Mouse (Mus musculus) hindbrain, embryonic 14.5 days (tissue): Measurements from ENCODE around the gene Igf2bp2. TPM values are rescaled to one million over a fixed set of nuclear protein-coding genes. Genes with fewer than 3 reads are reported as not detected.

Experiments used
- ATAC-seq: fragments of 200-750 bp; cut with Nextera tagmentation; 2 replicates; pipeline ENCODE4 v1.8.0; 2017; ENCODE audit warnings: moderate number of reproducible peaks, mild to moderate bottlenecking, moderate TSS enrichment, moderate library complexity; ENCODE audit not compliant: low FRiP score
- DNase-seq: peaks from one replicate; pipeline ENCODE4 v3.0.0-alpha.2; 2015; ENCODE audit warnings: low spot score
- H3K27ac ChIP-seq: fragments of 300-500 bp; sonication (generic); 2 replicates; pipeline ENCODE4 v1.5.1; 2014; ENCODE audit warnings: mild to moderate bottlenecking, moderate library complexity
- H3K27me3 ChIP-seq: fragments of 300-500 bp; sonication (generic); 2 replicates; pipeline ENCODE4 v1.6.1; 2014; ENCODE audit warnings: mild to moderate bottlenecking, low read length, mixed read lengths; ENCODE audit not compliant: control insufficient read depth, insufficient read depth
- H3K36me3 ChIP-seq: fragments of 300-500 bp; sonication (generic); replicated peaks from 2 replicates; pipeline ENCODE4 v1.6.1; 2014; ENCODE audit not compliant: control insufficient read depth, insufficient read depth
- H3K4me1 ChIP-seq: fragments of 300-500 bp; sonication (generic); replicated peaks from 2 replicates; pipeline ENCODE4 v1.6.1; 2014; ENCODE audit warnings: antibody characterized with exemption, low read length, mixed read lengths; ENCODE audit not compliant: control insufficient read depth, insufficient read depth
- H3K4me2 ChIP-seq: fragments of 300-500 bp; sonication (generic); replicated peaks from 2 replicates; pipeline ENCODE4 v1.6.1; 2014; ENCODE audit warnings: mild to moderate bottlenecking, moderate library complexity
- H3K4me3 ChIP-seq: fragments of 300-500 bp; sonication (generic); replicated peaks from 2 replicates; pipeline ENCODE4 v1.5.1; 2014; ENCODE audit warnings: mild to moderate bottlenecking, low read length
- H3K9ac ChIP-seq: fragments of 300-500 bp; sonication (generic); 2 replicates; pipeline ENCODE4 v1.6.1; 2014
- H3K9me3 ChIP-seq: fragments of 300-500 bp; sonication (generic); 2 replicates; pipeline ENCODE4 v1.6.1; 2016; ENCODE audit warnings: low read length; ENCODE audit not compliant: control insufficient read depth
- WGBS: fragments of 180-500 bp; shearing (Covaris S2); extraction: QIAGEN DNeasy Blood & Tissue Kit; methylation state at CpG from one replicate; pipeline ENCODE4 v1.1.7; 2014; 5-methylcytosine and 5-hydroxymethylcytosine counted together
- polyA plus RNA-seq: library from polyadenylated mRNA; unstranded; fragments of >200 nt; fragmentation: Nextera tagmentation; extraction: Ambion mirVana; gene quantifications from 2 replicates; pipeline ENCODE4 v1.2.1, GENCODE M21; 2014

The Igf2bp2 gene
- polyA plus RNA-seq, 1 experiment from 2014 or later: 21.6 TPM

DNA sequence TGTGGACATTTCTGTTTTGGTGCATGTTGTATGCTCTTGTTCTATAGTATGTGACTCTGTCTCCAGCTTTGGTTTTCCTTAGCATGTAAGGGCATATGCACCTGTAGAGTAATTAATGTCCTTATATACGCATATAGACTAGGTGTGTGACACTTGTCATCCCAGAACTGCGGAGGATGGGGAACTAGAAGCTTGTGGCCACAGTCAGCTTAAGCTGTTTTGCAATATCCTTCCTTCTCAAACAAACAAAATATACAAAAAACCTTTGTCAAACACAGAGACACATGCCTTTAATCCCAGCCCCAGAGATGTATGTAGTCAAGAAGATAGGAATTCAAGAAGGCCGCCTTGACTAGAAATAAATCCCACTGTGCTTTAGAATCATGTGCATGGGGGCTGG is 117.2 kb downstream of the Igf2bp2 start:
- no peak overlapping the region for H3K4me3 ChIP-seq
- no peak overlapping the region for H3K4me2 ChIP-seq
- WGBS: 96% methylated on average over 3 of the region's 3 CpGs
- peaks cover 71% of the 10 kb centered on the region for H3K36me3 ChIP-seq
- no peaks in the 10 kb centered on the region for H3K9me3 ChIP-seq
- no peak overlapping the region for H3K9ac ChIP-seq
- H3K27me3 ChIP-seq: no peaks in the 10 kb centered on the region
- H3K27ac ChIP-seq: no peak overlapping the region
- H3K4me1 ChIP-seq: no peaks in the 10 kb centered on the region
- no peak for DNase-seq
- ATAC-seq: no peak

DNA sequence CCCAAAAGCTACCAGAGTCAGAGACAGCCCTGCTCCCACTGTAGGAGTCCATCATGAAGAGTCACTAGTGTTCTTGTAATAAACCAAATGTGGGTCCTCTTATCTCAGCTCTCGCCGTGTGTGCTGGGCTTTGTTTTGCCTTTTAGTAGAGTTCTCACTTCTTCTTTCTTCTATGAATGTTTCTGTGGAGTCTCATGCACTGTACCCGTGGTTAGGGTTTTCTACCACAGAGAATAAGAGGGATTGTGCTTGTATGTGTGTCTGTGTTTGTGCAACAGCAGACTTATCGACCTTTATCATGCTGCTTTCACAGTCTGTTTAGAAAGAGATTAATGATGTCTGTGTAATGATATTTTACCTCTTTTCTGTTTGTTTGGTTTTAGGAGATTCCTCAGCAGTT is 119.3 kb downstream of the Igf2bp2 start:
- no peak overlapping the region for H3K9ac ChIP-seq
- H3K4me3 ChIP-seq: no peak overlapping the region
- H3K4me1 ChIP-seq: no peaks in the 10 kb centered on the region
- no peak for ATAC-seq
- no peak for DNase-seq
- no peaks in the 10 kb centered on the region for H3K9me3 ChIP-seq
- peaks cover 86% of the 10 kb centered on the region for H3K36me3 ChIP-seq
- no peak overlapping the region for H3K4me2 ChIP-seq
- no peaks in the 10 kb centered on the region for H3K27me3 ChIP-seq
- H3K27ac ChIP-seq: no peak overlapping the region
- WGBS: 92% methylated on average over 4 of the region's 4 CpGs

DNA sequence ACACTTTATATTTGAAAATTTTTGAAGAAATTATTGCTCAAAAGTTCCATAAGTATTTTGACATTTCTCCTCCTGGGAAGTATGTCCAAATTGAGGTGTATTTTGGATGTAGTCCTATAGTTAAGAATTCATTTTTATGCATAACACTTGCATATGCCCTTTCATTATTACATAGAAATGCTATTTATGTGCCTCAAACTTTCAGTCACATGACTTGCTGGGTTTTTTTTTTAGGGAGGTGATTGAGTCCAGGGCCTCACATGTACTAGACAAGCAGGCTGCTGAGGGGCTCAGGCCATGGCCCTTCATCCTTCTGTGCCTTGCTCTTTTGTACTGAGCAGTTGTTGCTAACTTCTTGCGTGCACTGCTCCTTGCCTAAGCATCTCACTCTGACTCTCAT is 123.1 kb downstream of the Igf2bp2 start:
- peaks cover 77% of the 10 kb centered on the region for H3K36me3 ChIP-seq
- no peak overlapping the region for H3K4me2 ChIP-seq
- WGBS: 88% methylated on average over 1 of the region's 1 CpGs
- H3K27me3 ChIP-seq: no peaks in the 10 kb centered on the region
- H3K9ac ChIP-seq: no peak overlapping the region
- H3K4me3 ChIP-seq: no peak overlapping the region
- no peak overlapping the region for H3K27ac ChIP-seq
- no peak for ATAC-seq
- no peak for DNase-seq
- no peaks in the 10 kb centered on the region for H3K9me3 ChIP-seq
- H3K4me1 ChIP-seq: no peaks in the 10 kb centered on the region

DNA sequence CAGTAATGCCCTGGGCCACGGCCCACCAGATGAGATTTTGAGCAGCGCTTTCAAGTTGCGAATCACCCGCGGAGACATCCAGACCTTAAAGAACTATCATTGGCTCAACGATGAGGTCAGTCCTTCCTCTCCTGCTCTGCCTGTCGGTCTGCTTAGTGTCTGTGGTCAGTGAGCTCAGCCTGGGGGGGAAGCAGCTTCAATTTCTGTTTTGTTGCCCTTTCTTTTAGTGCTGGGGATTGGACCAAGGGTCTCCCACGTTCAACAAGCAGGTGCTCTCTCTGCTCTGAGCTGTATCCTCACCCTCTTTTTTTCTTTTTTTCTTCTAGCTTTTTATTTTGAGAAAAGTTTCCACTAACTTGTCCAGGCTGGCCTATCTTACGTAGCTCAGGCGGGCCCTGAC is 124.5 kb downstream of the Igf2bp2 start:
- Histone ChIP-seq H3K9me3 (no peaks in the 10 kb centered on the region), H3K27ac (no peak overlapping the region), H3K4me1 (no peaks in the 10 kb centered on the region), H3K4me2 (no peak overlapping the region), H3K27me3 (no peaks in the 10 kb centered on the region), H3K9ac (no peak overlapping the region), H3K36me3 (peaks cover 63% of the 10 kb centered on the region), H3K4me3 (no peak overlapping the region)
- DNase-seq (no peak), ATAC-seq (no peak)
- WGBS: 91% methylated on average over 10 of the region's 10 CpGs

DNA sequence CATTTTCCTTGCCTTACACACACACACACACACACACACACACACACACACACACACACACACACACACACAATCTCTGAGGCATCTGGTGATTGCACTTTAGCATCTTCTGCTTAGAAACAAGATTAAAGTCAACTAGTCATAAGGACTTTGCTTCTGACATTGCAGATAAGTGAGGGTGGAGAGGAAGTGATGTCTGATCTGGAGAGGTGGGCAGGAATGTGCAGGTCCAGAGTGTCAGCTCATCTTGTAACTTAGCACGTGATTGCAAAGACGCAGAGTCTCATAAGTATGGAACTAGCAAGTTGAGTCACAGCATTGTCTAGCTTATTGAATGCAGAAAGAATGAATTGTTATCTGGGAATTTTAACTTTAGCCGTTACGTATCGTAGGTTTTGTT is 135.6 kb downstream of the Igf2bp2 start:
- ATAC-seq (no peak), DNase-seq (no peak)
- no peak overlapping the region for H3K4me2 ChIP-seq
- H3K4me3 ChIP-seq: no peak overlapping the region
- peaks cover 91% of the 10 kb centered on the region for H3K36me3 ChIP-seq
- H3K27ac ChIP-seq: no peak overlapping the region
- no peak overlapping the region for H3K9ac ChIP-seq
- no peaks in the 10 kb centered on the region for H3K4me1 ChIP-seq
- WGBS: 98% methylated on average over 5 of the region's 5 CpGs
- H3K9me3 ChIP-seq: no peaks in the 10 kb centered on the region
- H3K27me3 ChIP-seq: no peaks in the 10 kb centered on the region

DNA sequence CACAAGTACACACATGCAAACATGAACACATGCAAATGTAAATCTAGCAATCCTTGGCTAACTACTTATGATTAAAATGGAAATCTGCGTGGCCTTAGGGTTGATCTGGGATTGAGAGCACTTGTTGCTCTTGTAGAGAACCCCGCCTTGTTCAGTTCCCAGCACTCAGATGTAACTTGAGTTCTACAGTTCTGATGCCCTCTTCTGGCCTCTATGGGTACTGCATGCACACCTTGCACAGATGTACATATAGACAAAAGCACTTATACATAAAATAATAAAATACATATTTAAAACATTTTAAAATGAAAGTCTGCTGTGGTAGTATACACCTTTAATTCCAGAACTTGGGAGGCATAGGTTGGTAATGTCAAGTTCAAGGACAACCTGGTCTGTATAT is 141.0 kb downstream of the Igf2bp2 start:
- H3K4me2 ChIP-seq: no peak overlapping the region
- H3K27ac ChIP-seq: no peak overlapping the region
- no peaks in the 10 kb centered on the region for H3K4me1 ChIP-seq
- H3K4me3 ChIP-seq: no peak overlapping the region
- H3K36me3 ChIP-seq: peaks cover 83% of the 10 kb centered on the region
- H3K9ac ChIP-seq: no peak overlapping the region
- no peaks in the 10 kb centered on the region for H3K27me3 ChIP-seq
- 95% methylated on average over 2 of the region's 2 CpGs for WGBS
- DNase-seq (no peak), ATAC-seq (no peak)
- no peaks in the 10 kb centered on the region for H3K9me3 ChIP-seq

DNA sequence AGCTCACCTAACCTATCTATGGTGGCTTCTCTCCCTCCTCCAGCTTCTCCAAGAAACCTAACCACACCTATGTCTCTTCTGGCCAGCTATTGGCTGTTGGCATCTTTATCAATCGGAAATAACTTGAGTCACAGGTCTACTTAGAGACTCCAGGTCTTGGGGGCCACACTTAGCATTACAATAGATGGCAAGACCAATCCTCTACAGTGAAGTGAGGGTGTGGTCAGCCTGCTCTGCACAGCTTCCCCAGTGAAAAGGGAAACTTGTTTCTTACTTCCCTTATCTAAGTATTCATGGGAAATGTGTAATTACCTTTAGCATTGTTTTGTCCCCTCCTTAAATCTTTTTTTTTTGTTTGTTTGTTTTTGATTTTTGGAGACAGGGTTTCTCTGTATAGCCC is 147.5 kb downstream of the Igf2bp2 start:
- Histone ChIP-seq H3K4me1 (no peaks in the 10 kb centered on the region), H3K4me3 (no peak overlapping the region), H3K27ac (no peak overlapping the region), H3K36me3 (peaks cover 54% of the 10 kb centered on the region), H3K9me3 (no peaks in the 10 kb centered on the region), H3K9ac (no peak overlapping the region), H3K27me3 (no peaks in the 10 kb centered on the region), H3K4me2 (no peak overlapping the region)
- ATAC-seq (no peak), DNase-seq (no peak)
- WGBS: 93% methylated on average over 1 of the region's 1 CpGs

DNA sequence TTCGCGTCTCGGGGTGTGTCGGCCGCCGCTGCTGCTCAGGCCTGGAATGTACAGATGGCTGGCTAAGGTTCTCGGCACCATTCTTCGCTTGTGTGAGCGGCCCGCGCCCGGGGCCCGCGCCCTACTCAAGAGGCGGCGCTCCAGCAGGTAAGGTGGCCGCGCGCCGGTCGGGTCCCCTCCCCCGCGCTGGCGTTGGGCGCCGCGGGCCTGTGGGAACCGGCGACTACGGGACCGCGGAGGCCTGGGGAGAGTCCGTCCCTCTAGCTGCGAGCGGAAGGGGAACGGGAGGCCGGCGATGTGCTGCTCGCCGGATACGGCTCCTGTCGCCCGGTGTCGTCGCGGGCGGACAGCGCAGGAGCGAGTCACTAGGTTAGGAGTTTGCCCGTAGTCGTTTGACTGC is 153.5 kb downstream of the Igf2bp2 start:
- Histone ChIP-seq H3K9me3 (no peaks in the 10 kb centered on the region), H3K4me2 (peak overlapping the region; percentile 80), H3K36me3 (no peaks in the 10 kb centered on the region), H3K9ac (peak overlapping the region; percentile 86), H3K27ac (peak overlapping the region; percentile 84), H3K4me3 (peak overlapping the region; percentile 97), H3K4me1 (peaks cover 12% of the 10 kb centered on the region), H3K27me3 (no peaks in the 10 kb centered on the region)
- ATAC-seq (peak; percentile 67), DNase-seq (no peak)
- under 1% methylated on average over 50 of the region's 51 CpGs for WGBS

DNA sequence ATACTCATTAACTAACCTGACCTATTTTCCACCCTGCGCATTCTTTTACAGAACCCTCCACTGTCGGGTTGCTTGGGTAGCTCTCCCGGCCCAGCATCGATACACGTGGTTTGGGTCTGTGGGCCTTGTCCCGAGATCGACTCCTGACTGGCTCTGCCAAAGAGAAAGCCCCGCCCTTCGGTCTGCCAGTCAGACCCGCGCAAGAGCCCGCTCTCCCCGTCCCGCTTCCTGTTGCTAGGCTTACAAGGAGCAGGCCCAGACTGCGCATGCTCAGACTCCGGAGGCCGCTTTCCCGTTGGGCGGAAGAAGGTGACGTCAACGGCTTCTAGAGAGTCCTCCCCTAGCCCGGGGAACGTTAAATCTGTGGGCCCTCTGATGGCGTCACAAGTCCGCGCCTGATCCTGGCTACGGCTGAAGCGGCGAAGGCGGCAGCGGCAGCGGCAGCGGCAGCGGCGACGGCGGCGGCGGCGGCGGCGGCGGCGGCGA is 154.0 kb downstream of the Igf2bp2 start, which contains the start of gene Senp2:
Gene Senp2, plus strand, starts transcription at position 386 of the 486 bp plus-strand sequence.
- Histone ChIP-seq H3K4me3 (peak within 1 kb of the TSS; percentile 97), H3K9ac (peak within 1 kb of the TSS; percentile 86), H3K9me3 (no peaks in the 10 kb centered on the region), H3K4me1 (peaks cover 12% of the 10 kb centered on the region), H3K36me3 (no peaks in the 10 kb centered on the region), H3K27ac (peak within 1 kb of the TSS; percentile 84), H3K27me3 (no peaks in the 10 kb centered on the region), H3K4me2 (peak within 1 kb of the TSS; percentile 80)
- peak; percentile 100 for DNase-seq
- under 1% methylated on average over 45 of the region's 45 CpGs for WGBS
- ATAC-seq: peak; percentile 99
